In genomic region chr1:92215996-92216630, GRCm38 (mm10) we compare ENCODE assay signal across 10 mouse cellular contexts. TPM values are rescaled to one million over a fixed set of nuclear protein-coding genes. Genes with fewer than 3 reads are reported as not detected.
DNase-seq lines count a peak whose midpoint lies in the region; TF ChIP-seq lines count a peak whose summit lies in the region.
"Had no signal": no experiment of that assay in that cellular context is flagged by ENCODE, and none has a peak within 500 bp of the region (broad histone marks: within the 10 kb centered on the region; RNA-seq: fewer than 3 reads in every experiment).

No protein-coding gene starts in this region.

- H3K27ac ChIP-seq in left cerebral cortex, adult 2 months = 0 out of 2 replicates have a peak overlapping the region, but pooled peaks have one; percentile 17
- H3K27ac ChIP-seq: intestine, embryonic 15.5 days had no signal

- DNase-seq in embryo, embryonic 10.5 days (ENCODE audit: low spot score) = peak; percentile 11
- DNase-seq in embryo, embryonic 9.5 days (ENCODE audit: extremely low spot score) = no peak
- DNase-seq in left cerebral cortex, adult 2 months (ENCODE audit: extremely low spot score in 1 of 2, low spot score in 2 of 2) = no peak
- no peak for DNase-seq in left cerebral cortex, postnatal 14 days (ENCODE audit: low spot score in 2 of 2)
- DNase-seq in brain, embryonic 14.5 days (ENCODE audit: low read depth) = peak; percentile 76
- peak; percentile 26 for DNase-seq in heart, postnatal 4 days
- no peak for DNase-seq in yolk sac, embryonic 10.5 days (ENCODE audit: low spot score)
- no peak for DNase-seq in kidney, adult 11 months

- intact Hi-C loops in left cerebral cortex, adult 2 months (cut with DNase I) = no loop called here
- intact Hi-C loops in left cerebral cortex, postnatal 14 days (cut with DNase I) = no loop called here

- no peak for TF ChIP-seq POLR2A in brain, embryonic 14.5 days (IDR thresholded peaks at IDR 0.05; ENCODE audit: borderline replicate concordance, extremely low read depth, insufficient read depth, insufficient read length, poor library complexity, severe bottlenecking)

- H3K4me3 ChIP-seq in left cerebral cortex, adult 2 months = no peak overlapping the region
- H3K4me3 ChIP-seq: erythroblast, embryonic 14.5 days; intestine, embryonic 15.5 days had no signal

- TF ChIP-seq CTCF in left cerebral cortex, adult 2 months (IDR thresholded peaks at IDR 0.05) = no peak
- no peak for TF ChIP-seq CTCF in brain, embryonic 14.5 days (IDR thresholded peaks at IDR 0.05; ENCODE audit: borderline replicate concordance, extremely low read depth, insufficient read depth, insufficient read length)

RNA-seq across cellular contexts. Expression of gene Hdac4, which starts 20.6 kb away (rescaled TPM):
- total RNA-seq in left cerebral cortex, adult 2 months (2021) = 100 to 1,000 TPM; 121 to 123 TPM
- 100 to 1,000 TPM; 106 to 114 TPM for total RNA-seq in left cerebral cortex, postnatal 14 days (2021)
- 17.4 and 21.8 TPM in 2 replicates for polyA plus RNA-seq in brain, embryonic 14.5 days (2012; rRNA removed)
- 10 to 100 TPM; 33.3 to 36.3 TPM for total RNA-seq in heart, postnatal 4 days (2021)

Comparison
In these comparisons a context has a peak if more than half of its experiments do, and no peak if none do; other contexts are left out.
1. DNase-seq: peak in embryo, embryonic 10.5 days (single experiment), brain, embryonic 14.5 days (single experiment) and heart, postnatal 4 days (single experiment); none in embryo, embryonic 9.5 days (single experiment), left cerebral cortex, adult 2 months (0 of 2), left cerebral cortex, postnatal 14 days (0 of 2), yolk sac, embryonic 10.5 days (single experiment) and kidney, adult 11 months (single experiment).